Mouse (Mus musculus) liver, embryonic 14.5 days (tissue): Measurements from ENCODE around the gene Il13. TPM values are rescaled to one million over a fixed set of nuclear protein-coding genes. Genes with fewer than 3 reads are reported as not detected.
A peak's percentile ranks its signal among the peaks of the same experiment; 100 is the strongest.

Experiments used
- ATAC-seq: fragments of 200-750 bp; cut with Nextera tagmentation; 2 replicates; pipeline ENCODE4 v1.8.0; 2017; ENCODE audit warnings: moderate number of reproducible peaks, mild to moderate bottlenecking, moderate library complexity; ENCODE audit not compliant: insufficient read depth
- DNase-seq, 3 experiments: peaks; one replicate each; pipeline ENCODE4 v3.0.0-alpha.2; 2012 to 2013; ENCODE audit warnings: low read depth in 3 of 3, low spot score in 3 of 3
- H3K27ac ChIP-seq: fragments of 300-500 bp; sonication (generic); 2 replicates; pipeline ENCODE4 v1.5.1; 2014; ENCODE audit warnings: moderate library complexity, mild to moderate bottlenecking, control low read depth, inconsistent platforms
- H3K27me3 ChIP-seq: fragments of 300-500 bp; sonication (generic); 2 replicates; pipeline ENCODE4 v1.6.1; 2014; ENCODE audit warnings: mild to moderate bottlenecking, low read length, moderate library complexity; ENCODE audit not compliant: control insufficient read depth, insufficient read depth
- H3K36me3 ChIP-seq: fragments of 300-500 bp; sonication (generic); replicated peaks from 2 replicates; pipeline ENCODE4 v1.6.1; 2014; ENCODE audit warnings: low read depth; ENCODE audit not compliant: control insufficient read depth, insufficient read depth
- H3K4me1 ChIP-seq, 2 experiments: fragments of 200-500 bp in 1 of 2; fragments of 300-500 bp in 1 of 2; sonication (generic) in 1 of 2; replicated peaks; 2 replicates each; pipeline ENCODE4 v1.6.1; 2012 to 2014; ENCODE audit warnings: antibody characterized with exemption in 1 of 2, inconsistent platforms in 1 of 2, low read length in 1 of 2; ENCODE audit not compliant: control insufficient read depth in 2 of 2, insufficient read depth in 2 of 2
- H3K4me2 ChIP-seq: fragments of 300-500 bp; sonication (generic); 2 replicates; pipeline ENCODE4 v1.6.1; 2014; ENCODE audit warnings: low read depth, mild to moderate bottlenecking, control low read depth, moderate library complexity
- H3K4me3 ChIP-seq, 2 experiments: fragments of 200-500 bp in 1 of 2; fragments of 300-500 bp in 1 of 2; sonication (generic) in 1 of 2; 2 replicates each; pipeline ENCODE4 v1.5.1; 2012 to 2014; ENCODE audit warnings: low read depth in 2 of 2, low read length in 2 of 2, mild to moderate bottlenecking in 2 of 2, control low read depth in 1 of 2, inconsistent platforms in 1 of 2, moderate library complexity in 1 of 2; ENCODE audit not compliant: insufficient read depth in 1 of 2
- H3K9ac ChIP-seq: fragments of 300-500 bp; sonication (generic); replicated peaks from 2 replicates; pipeline ENCODE4 v1.6.1; 2014; ENCODE audit warnings: mild to moderate bottlenecking, control low read depth, moderate library complexity
- H3K9me3 ChIP-seq: fragments of 300-500 bp; sonication (generic); 2 replicates; pipeline ENCODE4 v1.6.1; 2016; ENCODE audit warnings: low read length, mixed read lengths; ENCODE audit not compliant: control insufficient read depth
- CTCF ChIP-seq: IDR thresholded peaks from 2 replicates; pipeline ENCODE4 v1.5.1; 2016; ENCODE audit warnings: antibody characterized with exemption, low read depth, control low read depth
- EP300 ChIP-seq: IDR thresholded peaks from 2 replicates; pipeline ENCODE4 v1.6.1; 2016; ENCODE audit warnings: antibody characterized with exemption, low read depth
- WGBS: fragments of 180-500 bp; shearing (Covaris S2); extraction: QIAGEN DNeasy Blood & Tissue Kit; methylation state at CpG from one replicate; pipeline ENCODE4 v1.1.7; 2014; ENCODE audit not compliant: insufficient replicate concordance; 5-methylcytosine and 5-hydroxymethylcytosine counted together
- polyA plus RNA-seq, 2 experiments: library from polyadenylated mRNA; depleted of rRNA in 1 of 2; stranded (reverse) in 1 of 2; unstranded in 1 of 2; fragments of >200 nt; fragmentation: Nextera tagmentation in 1 of 2; extraction: Ambion mirVana in 1 of 2; gene quantifications; 2 replicates each; pipeline versions ENCODE4 v1.2.1 to v1.2.3; 2012 to 2014

Gene Il13
- polyA plus RNA-seq, 2 experiments = 0.04 TPM; not detected in 1

DNA sequence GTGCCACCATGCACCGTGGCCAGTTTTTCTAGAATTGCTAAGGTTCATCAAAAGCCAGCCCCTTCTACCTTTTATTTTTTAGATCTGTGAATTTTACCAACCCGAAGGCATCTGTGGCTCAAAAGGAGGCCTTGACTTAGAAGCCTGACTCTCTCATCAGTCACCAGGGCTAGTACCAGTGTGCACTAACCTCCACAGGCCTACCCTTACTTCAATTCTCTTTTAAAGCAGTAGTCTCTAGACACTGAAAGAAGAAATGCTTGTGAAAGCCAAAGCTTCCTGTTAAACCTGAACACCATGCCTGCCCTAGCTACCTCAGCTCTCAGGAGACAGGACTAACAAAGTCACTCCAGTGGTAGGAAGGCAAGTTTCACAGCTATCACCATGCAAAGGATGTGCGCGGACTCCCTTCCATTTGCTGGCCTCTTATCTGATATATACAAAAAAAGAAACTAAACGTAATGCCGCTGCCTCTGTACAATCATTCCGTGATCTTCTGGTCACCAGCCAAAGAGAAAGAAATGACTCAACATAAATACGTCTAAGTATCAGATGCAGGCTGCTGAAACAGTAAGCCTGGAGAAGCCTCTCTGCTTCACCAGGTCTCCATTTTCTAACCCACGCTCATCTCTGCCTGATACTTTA, 22.2 kb upstream of the Il13 start:
- ATAC-seq = peak; percentile 64
- TF ChIP-seq CTCF (no peak), EP300 (no peak)
- Histone ChIP-seq H3K9me3 (no peaks in the 10 kb centered on the region), H3K36me3 (peaks cover 17% of the 10 kb centered on the region), H3K27ac (peak overlapping the region; percentile 62), H3K9ac (peak overlapping the region; percentile 34), H3K4me2 (peak overlapping the region; percentile 60), H3K4me1 (peaks cover 21 to 30% of the 10 kb centered on the region in 2 experiments), H3K4me3 (peak overlapping the region in 1 of 2 experiments; percentile 7; a peak in 2 of 4 replicates), H3K27me3 (no peaks in the 10 kb centered on the region)
- 32% methylated on average over 9 of the region's 9 CpGs for WGBS
- DNase-seq = peak; percentile 51 to 64 (median 57)

GRCm38 (mm10) chr11:53655043-53655442, 20.5 kb upstream of the Il13 start:
- Histone ChIP-seq H3K9ac (no peak overlapping the region), H3K36me3 (peaks cover 28% of the 10 kb centered on the region), H3K27ac (peak overlapping the region; percentile 51), H3K27me3 (no peaks in the 10 kb centered on the region), H3K4me3 (no peak overlapping the region), H3K4me1 (peaks cover 21 to 32% of the 10 kb centered on the region in 2 experiments), H3K4me2 (peak overlapping the region; percentile 36), H3K9me3 (no peaks in the 10 kb centered on the region)
- TF ChIP-seq EP300 (peak; percentile 55), CTCF (no peak)
- WGBS = 13% methylated on average over 5 of the region's 5 CpGs
- ATAC-seq = peak; percentile 81
- peak; percentile 57 to 77 (median 65) for DNase-seq

DNA sequence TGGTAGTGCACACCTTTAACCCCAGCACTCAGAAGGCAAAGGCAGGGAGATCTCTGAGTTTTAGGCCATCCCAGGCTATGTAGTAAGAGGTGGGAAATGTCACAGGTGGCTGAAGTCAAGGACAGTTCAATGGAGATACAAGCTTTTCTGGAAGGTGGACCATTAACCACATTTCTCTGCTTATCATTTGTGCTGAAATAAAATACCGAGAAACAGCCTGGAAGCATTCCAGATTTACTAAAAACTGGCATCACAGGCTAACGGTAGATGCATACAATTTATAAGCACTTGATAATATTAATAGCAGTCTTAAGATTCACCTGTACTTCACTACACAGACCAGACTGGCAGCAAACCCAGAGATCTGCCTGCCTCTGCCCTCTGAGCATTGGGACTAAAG, 17.9 kb upstream of the Il13 start:
- Histone ChIP-seq H3K36me3 (peaks cover 33% of the 10 kb centered on the region), H3K9ac (no peak overlapping the region), H3K9me3 (no peaks in the 10 kb centered on the region), H3K27ac (no peak overlapping the region), H3K4me3 (no peak overlapping the region), H3K4me2 (no peak overlapping the region), H3K4me1 (peaks cover 14 to 25% of the 10 kb centered on the region in 2 experiments), H3K27me3 (no peaks in the 10 kb centered on the region)
- ATAC-seq (no peak), DNase-seq (no peak)
- WGBS = 76% methylated on average over 2 of the region's 2 CpGs
- TF ChIP-seq EP300 (no peak), CTCF (no peak)

DNA sequence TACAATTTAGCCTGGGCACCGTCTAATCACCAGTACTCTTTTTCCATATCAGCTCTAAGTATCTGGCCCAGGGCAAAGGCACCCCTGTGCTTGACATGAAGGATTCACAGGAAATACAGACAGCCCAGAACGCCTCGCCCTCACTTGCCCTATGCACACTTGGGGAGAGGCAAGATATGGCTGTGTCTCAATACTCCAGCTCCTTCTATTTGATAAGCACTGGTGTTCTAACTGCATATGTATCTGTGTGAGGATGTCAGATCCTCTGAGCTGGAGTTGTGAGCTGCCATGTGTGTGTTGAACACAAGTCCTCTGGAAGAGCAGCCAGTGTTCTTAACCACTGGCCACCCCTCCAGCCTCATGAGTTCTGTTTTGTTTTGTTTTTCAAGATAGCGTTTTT, 16.9 kb upstream of the Il13 start:
- Histone ChIP-seq H3K4me2 (no peak overlapping the region), H3K36me3 (peaks cover 33% of the 10 kb centered on the region), H3K4me1 (peaks cover 10 to 16% of the 10 kb centered on the region in 2 experiments), H3K27ac (no peak overlapping the region), H3K27me3 (no peaks in the 10 kb centered on the region), H3K9me3 (no peaks in the 10 kb centered on the region), H3K9ac (no peak overlapping the region), H3K4me3 (no peak overlapping the region)
- ATAC-seq (no peak), DNase-seq (no peak)
- WGBS = 52% methylated on average over 4 of the region's 4 CpGs
- no peak for TF ChIP-seq EP300
- TF ChIP-seq CTCF = no peak

DNA sequence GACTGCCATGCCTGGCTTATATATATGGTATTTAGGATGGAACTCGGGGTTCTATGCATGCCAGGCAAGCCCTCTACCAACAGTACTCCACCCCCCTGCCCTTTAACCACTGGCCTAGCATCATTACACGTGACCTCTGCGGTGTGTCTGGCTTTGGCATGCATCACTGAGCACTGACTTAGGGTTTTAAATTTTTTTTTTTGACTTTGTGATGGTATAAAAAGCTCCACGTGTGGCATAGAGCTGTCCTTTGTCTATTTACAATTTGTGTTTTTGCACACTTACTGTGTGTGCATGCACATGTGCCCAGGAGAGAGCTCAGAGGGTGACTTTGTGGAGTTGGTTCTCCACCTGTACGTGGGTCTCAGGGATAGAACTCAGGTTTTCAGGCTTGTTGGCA, 9.5 kb upstream of the Il13 start:
- ATAC-seq = no peak
- no peaks in the 10 kb centered on the region for H3K27me3 ChIP-seq
- no peak overlapping the region for H3K4me3 ChIP-seq
- H3K36me3 ChIP-seq = no peaks in the 10 kb centered on the region
- no peak overlapping the region for H3K4me2 ChIP-seq
- H3K9ac ChIP-seq = no peak overlapping the region
- peaks cover 0 to 5% of the 10 kb centered on the region in 2 experiments; a peak in 2 of 4 replicates for H3K4me1 ChIP-seq
- TF ChIP-seq CTCF (no peak), EP300 (no peak)
- H3K27ac ChIP-seq = no peak overlapping the region
- no peaks in the 10 kb centered on the region for H3K9me3 ChIP-seq
- 67% methylated on average over 5 of the region's 5 CpGs for WGBS
- no peak for DNase-seq
